Mouse (Mus musculus): ENCODE results near the gene Il1r1.

DNA sequence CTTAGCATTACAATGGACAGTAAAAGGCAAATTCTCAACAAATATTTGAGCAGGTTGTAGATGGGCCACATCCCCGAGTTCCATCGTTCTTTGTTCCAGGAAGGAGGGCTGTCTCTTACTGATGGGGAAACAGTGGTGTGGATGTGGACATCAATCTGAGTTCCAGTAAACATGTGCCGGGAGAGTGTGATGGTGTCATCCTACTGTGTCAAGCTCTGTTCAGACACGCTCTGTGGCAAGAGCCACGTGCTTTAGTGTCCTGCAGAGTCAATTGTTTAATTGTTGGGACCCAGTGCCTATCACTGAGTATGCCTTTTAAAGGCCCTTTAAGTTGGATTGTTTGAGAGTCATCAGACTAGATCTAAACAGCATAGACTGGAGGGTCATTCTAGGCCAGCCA lies 49.8 kb upstream of the Il1r1 start:
- TF ChIP-seq CTCF (IDR thresholded peaks at IDR 0.05; ENCODE audit: control insufficient read depth, insufficient read depth, insufficient replicate concordance, low read depth, low read length) (no peak), POLR2A (IDR thresholded peaks at IDR 0.05; ENCODE audit: control insufficient read depth, low read depth, low read length) (no peak)
